Mouse (Mus musculus): Measurements from ENCODE around the gene Hoxa6. TPM values are rescaled to one million over a fixed set of nuclear protein-coding genes. Genes with fewer than 3 reads are reported as not detected.

Gene Hoxa6
- polyA plus RNA-seq, 1 experiment = 0.96 TPM

- TF ChIP-seq CEBPB (IDR thresholded peaks at IDR 0.05; ENCODE audit: low read depth) (no peak), USF1 (IDR thresholded peaks at IDR 0.05; ENCODE audit: low read depth) (no peak), CTCF (IDR thresholded peaks at IDR 0.05; ENCODE audit: control insufficient read depth, insufficient read depth, insufficient read length) (no peak), MAX (IDR thresholded peaks at IDR 0.05) (no peak), MYOD1 (IDR thresholded peaks at IDR 0.05; ENCODE audit: control insufficient read depth, insufficient read length, low read depth) (no peak), MYOG (IDR thresholded peaks at IDR 0.05; ENCODE audit: control insufficient read depth, extremely low read depth, insufficient read length) (no peak), FOSL1 (IDR thresholded peaks at IDR 0.05; ENCODE audit: insufficient read depth, low read length, poor library complexity, severe bottlenecking) (no peak)
Measured at GRCm38 (mm10) chr6:52180726-52181125, 27.8 kb downstream of the Hoxa6 start.

DNA sequence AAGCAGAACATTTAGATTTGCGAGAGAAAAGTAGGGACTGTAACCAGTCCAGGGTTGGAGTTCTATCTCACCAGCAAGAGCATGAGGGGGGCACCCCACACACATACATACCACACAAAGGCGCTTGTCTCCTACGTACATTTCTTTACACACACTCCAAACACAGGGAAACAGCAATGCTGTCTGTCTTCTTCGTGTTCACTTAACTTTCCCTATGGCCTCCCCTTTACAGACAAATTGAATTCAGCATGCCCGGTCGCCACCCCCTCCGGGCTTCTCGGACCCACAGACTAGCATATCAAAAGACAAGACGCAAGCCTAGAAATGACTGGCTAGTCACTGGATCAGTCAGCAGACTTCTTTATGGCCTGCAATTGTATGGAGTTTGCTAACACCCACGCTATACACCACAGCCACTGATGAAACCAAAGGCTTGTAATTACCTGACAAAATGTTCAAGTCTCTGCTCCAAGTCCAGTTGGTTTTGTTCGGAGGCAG is 28.3 kb downstream of the Hoxa6 start:
- no peak overlapping the region for H3ac ChIP-seq (ENCODE audit: control insufficient read depth, insufficient read length, low read depth)
- H3K36me3 ChIP-seq (ENCODE audit: control insufficient read depth, insufficient read depth) = no peaks in the 10 kb centered on the region
- H3K27me3 ChIP-seq (ENCODE audit: control insufficient read depth, insufficient read depth, insufficient read length) = no peaks in the 10 kb centered on the region
- no peaks in the 10 kb centered on the region for H3K79me2 ChIP-seq (ENCODE audit: control insufficient read depth, insufficient read depth)
- H3K79me3 ChIP-seq (ENCODE audit: low read depth) = no peaks in the 10 kb centered on the region
- H3K4me3 ChIP-seq (ENCODE audit: insufficient read depth, poor library complexity, severe bottlenecking) = no peak overlapping the region
- TF ChIP-seq USF1 (IDR thresholded peaks at IDR 0.05; ENCODE audit: low read depth) = no peak
- no peak for TF ChIP-seq MAX (IDR thresholded peaks at IDR 0.05)
- no peak for TF ChIP-seq CTCF (IDR thresholded peaks at IDR 0.05; ENCODE audit: control insufficient read depth, insufficient read depth, insufficient read length)
- no peak for TF ChIP-seq CEBPB (IDR thresholded peaks at IDR 0.05; ENCODE audit: low read depth)
- TF ChIP-seq MYOG (IDR thresholded peaks at IDR 0.05; ENCODE audit: control insufficient read depth, extremely low read depth, insufficient read length) = no peak
- TF ChIP-seq FOSL1 (IDR thresholded peaks at IDR 0.05; ENCODE audit: insufficient read depth, low read length, poor library complexity, severe bottlenecking) = no peak
- TF ChIP-seq MYOD1 (IDR thresholded peaks at IDR 0.05; ENCODE audit: control insufficient read depth, insufficient read length, low read depth) = no peak

More at GRCm38 (mm10) chr6:52180726-52181125, 27.8 kb downstream of the Hoxa6 start:
- no peaks in the 10 kb centered on the region for H3K79me2 ChIP-seq (ENCODE audit: control insufficient read depth, insufficient read depth)
- no peak overlapping the region for H3ac ChIP-seq (ENCODE audit: control insufficient read depth, insufficient read length, low read depth)
- H3K27me3 ChIP-seq (ENCODE audit: control insufficient read depth, insufficient read depth, insufficient read length) = no peaks in the 10 kb centered on the region
- H3K79me3 ChIP-seq (ENCODE audit: low read depth) = no peaks in the 10 kb centered on the region
- H3K36me3 ChIP-seq (ENCODE audit: control insufficient read depth, insufficient read depth) = no peaks in the 10 kb centered on the region
- H3K4me3 ChIP-seq (ENCODE audit: insufficient read depth, poor library complexity, severe bottlenecking) = no peak overlapping the region

- Histone ChIP-seq H3K27me3 (ENCODE audit: control insufficient read depth, insufficient read depth, insufficient read length) (no peaks in the 10 kb centered on the region), H3K79me2 (ENCODE audit: control insufficient read depth, insufficient read depth) (no peaks in the 10 kb centered on the region), H3K79me3 (ENCODE audit: low read depth) (no peaks in the 10 kb centered on the region), H3ac (ENCODE audit: control insufficient read depth, insufficient read length, low read depth) (no peak overlapping the region), H3K36me3 (ENCODE audit: control insufficient read depth, insufficient read depth) (no peaks in the 10 kb centered on the region), H3K4me3 (ENCODE audit: insufficient read depth, poor library complexity, severe bottlenecking) (no peak overlapping the region)
- TF ChIP-seq MYOD1 (IDR thresholded peaks at IDR 0.05; ENCODE audit: control insufficient read depth, insufficient read length, low read depth) (no peak), MAX (IDR thresholded peaks at IDR 0.05) (no peak), CEBPB (IDR thresholded peaks at IDR 0.05; ENCODE audit: low read depth) (no peak), USF1 (IDR thresholded peaks at IDR 0.05; ENCODE audit: low read depth) (no peak), CTCF (IDR thresholded peaks at IDR 0.05; ENCODE audit: control insufficient read depth, insufficient read depth, insufficient read length) (no peak), FOSL1 (IDR thresholded peaks at IDR 0.05; ENCODE audit: insufficient read depth, low read length, poor library complexity, severe bottlenecking) (no peak), MYOG (IDR thresholded peaks at IDR 0.05; ENCODE audit: control insufficient read depth, extremely low read depth, insufficient read length) (no peak)
Measured at GRCm38 (mm10) chr6:52179690-52180089, 28.8 kb downstream of the Hoxa6 start.

- no peaks in the 10 kb centered on the region for H3K27me3 ChIP-seq (ENCODE audit: control insufficient read depth, insufficient read depth, insufficient read length)
- TF ChIP-seq FOSL1 (IDR thresholded peaks at IDR 0.05; ENCODE audit: insufficient read depth, low read length, poor library complexity, severe bottlenecking) (no peak), CEBPB (IDR thresholded peaks at IDR 0.05; ENCODE audit: low read depth) (no peak), MYOG (IDR thresholded peaks at IDR 0.05; ENCODE audit: control insufficient read depth, extremely low read depth, insufficient read length) (no peak), MAX (IDR thresholded peaks at IDR 0.05) (no peak), MYOD1 (IDR thresholded peaks at IDR 0.05; ENCODE audit: control insufficient read depth, insufficient read length, low read depth) (no peak), USF1 (IDR thresholded peaks at IDR 0.05; ENCODE audit: low read depth) (no peak), CTCF (IDR thresholded peaks at IDR 0.05; ENCODE audit: control insufficient read depth, insufficient read depth, insufficient read length) (no peak)
- H3ac ChIP-seq (ENCODE audit: control insufficient read depth, insufficient read length, low read depth) = no peak overlapping the region
- H3K4me3 ChIP-seq (ENCODE audit: insufficient read depth, poor library complexity, severe bottlenecking) = no peak overlapping the region
- no peaks in the 10 kb centered on the region for H3K79me2 ChIP-seq (ENCODE audit: control insufficient read depth, insufficient read depth)
- H3K79me3 ChIP-seq (ENCODE audit: low read depth) = no peaks in the 10 kb centered on the region
- no peaks in the 10 kb centered on the region for H3K36me3 ChIP-seq (ENCODE audit: control insufficient read depth, insufficient read depth)
Measured at GRCm38 (mm10) chr6:52178918-52179665, 29.4 kb downstream of the Hoxa6 start.

GRCm38 (mm10) chr6:52177806-52178205 is 30.7 kb downstream of the Hoxa6 start:
- Histone ChIP-seq H3K4me3 (ENCODE audit: insufficient read depth, poor library complexity, severe bottlenecking) (no peak overlapping the region), H3K79me3 (ENCODE audit: low read depth) (no peaks in the 10 kb centered on the region), H3K27me3 (ENCODE audit: control insufficient read depth, insufficient read depth, insufficient read length) (no peaks in the 10 kb centered on the region), H3K79me2 (ENCODE audit: control insufficient read depth, insufficient read depth) (no peaks in the 10 kb centered on the region), H3K36me3 (ENCODE audit: control insufficient read depth, insufficient read depth) (no peaks in the 10 kb centered on the region), H3ac (ENCODE audit: control insufficient read depth, insufficient read length, low read depth) (no peak overlapping the region)
- no peak for TF ChIP-seq MYOD1 (IDR thresholded peaks at IDR 0.05; ENCODE audit: control insufficient read depth, insufficient read length, low read depth)
- TF ChIP-seq MAX (IDR thresholded peaks at IDR 0.05) = no peak
- TF ChIP-seq MYOG (IDR thresholded peaks at IDR 0.05; ENCODE audit: control insufficient read depth, extremely low read depth, insufficient read length) = no peak
- no peak for TF ChIP-seq CEBPB (IDR thresholded peaks at IDR 0.05; ENCODE audit: low read depth)
- no peak for TF ChIP-seq CTCF (IDR thresholded peaks at IDR 0.05; ENCODE audit: control insufficient read depth, insufficient read depth, insufficient read length)
- TF ChIP-seq FOSL1 (IDR thresholded peaks at IDR 0.05; ENCODE audit: insufficient read depth, low read length, poor library complexity, severe bottlenecking) = no peak
- no peak for TF ChIP-seq USF1 (IDR thresholded peaks at IDR 0.05; ENCODE audit: low read depth)
